Mouse (Mus musculus) intestine, embryonic 15.5 days (tissue): ENCODE results near the gene Ctdspl. TPM values are rescaled to one million over a fixed set of nuclear protein-coding genes. Genes with fewer than 3 reads are reported as not detected.

Source experiments
- ATAC-seq: fragments of 200-750 bp; cut with Nextera tagmentation; 2 replicates; pipeline ENCODE4 v1.8.0; 2017; ENCODE audit warnings: moderate TSS enrichment, moderate library complexity
- H3K27ac ChIP-seq: fragments of 300-500 bp; sonication (generic); 2 replicates; pipeline ENCODE4 v1.5.1; 2015; ENCODE audit warnings: mild to moderate bottlenecking, inconsistent platforms
- H3K27me3 ChIP-seq: fragments of 300-500 bp; sonication (generic); replicated peaks from 2 replicates; pipeline ENCODE4 v1.6.1; 2015; ENCODE audit warnings: inconsistent platforms
- H3K36me3 ChIP-seq: fragments of 300-500 bp; sonication (generic); 2 replicates; pipeline ENCODE4 v1.6.1; 2015; ENCODE audit warnings: inconsistent platforms
- H3K4me1 ChIP-seq: fragments of 300-500 bp; sonication (generic); replicated peaks from 2 replicates; pipeline ENCODE4 v1.6.1; 2015; ENCODE audit warnings: inconsistent platforms
- H3K4me2 ChIP-seq: fragments of 300-500 bp; sonication (generic); replicated peaks from 2 replicates; pipeline ENCODE4 v1.6.1; 2015; ENCODE audit warnings: mild to moderate bottlenecking, inconsistent platforms
- H3K4me3 ChIP-seq: fragments of 300-500 bp; sonication (generic); replicated peaks from 2 replicates; pipeline ENCODE4 v1.5.1; 2015; ENCODE audit warnings: inconsistent platforms
- H3K9ac ChIP-seq: fragments of 300-500 bp; sonication (generic); 2 replicates; pipeline ENCODE4 v1.6.1; 2015; ENCODE audit warnings: inconsistent platforms
- H3K9me3 ChIP-seq: fragments of 300-500 bp; sonication (generic); 2 replicates; pipeline ENCODE4 v1.6.1; 2016; ENCODE audit warnings: inconsistent platforms
- whole genome bisulfite sequencing: fragments of 180-500 bp; shearing (Covaris S2); methylation state at CpG from one replicate; pipeline ENCODE4 v1.1.7; 2015; 5-methylcytosine and 5-hydroxymethylcytosine counted together
- polyA plus RNA-seq: library from polyadenylated mRNA; unstranded; fragments of >200 nt; fragmentation: Nextera tagmentation; extraction: Ambion mirVana; gene quantifications from 2 replicates; pipeline ENCODE4 v1.2.1, GENCODE M21; 2015

Gene Ctdspl
- polyA plus RNA-seq, 1 experiment from 2014 or later = 16.9 TPM

DNA sequence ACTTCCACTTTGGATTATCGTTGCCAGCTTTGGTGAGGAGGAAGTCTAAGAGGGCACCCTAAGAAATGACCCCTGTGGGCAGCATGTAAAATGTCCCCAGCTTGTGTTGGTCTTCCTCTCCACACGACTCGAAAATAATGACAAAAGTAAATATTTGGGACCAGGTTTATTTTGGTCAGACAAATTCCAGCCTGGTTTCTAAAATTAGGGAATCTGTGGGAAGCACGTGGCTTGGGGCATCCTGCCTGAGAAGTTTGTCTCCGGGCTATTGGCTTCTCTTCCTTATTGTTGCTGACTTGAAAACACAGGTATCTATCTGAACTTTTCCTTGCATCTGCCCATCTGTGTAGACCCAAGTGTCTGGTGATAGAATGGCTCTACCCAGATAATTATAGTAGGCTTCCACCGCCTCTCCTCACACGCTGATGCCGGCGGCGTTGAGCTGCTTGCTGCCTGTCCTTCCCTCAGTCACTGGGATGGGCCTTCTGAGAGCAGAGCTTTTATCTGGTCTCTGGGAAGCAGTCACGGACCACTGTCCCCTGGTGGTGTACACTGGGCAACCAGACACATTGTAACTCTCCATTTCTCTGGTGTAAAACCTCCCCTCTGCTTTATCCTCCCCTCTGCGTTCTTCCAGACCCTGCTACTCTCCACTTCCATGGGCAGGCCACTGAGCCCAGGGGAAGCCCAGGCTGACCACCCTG lies 68.4 kb downstream of the Ctdspl start:
- H3K9ac ChIP-seq = no peak overlapping the region
- H3K4me2 ChIP-seq = no peak overlapping the region
- H3K4me3 ChIP-seq = no peak overlapping the region
- H3K27me3 ChIP-seq = no peaks in the 10 kb centered on the region
- 61% methylated on average over 12 of the region's 12 CpGs for WGBS
- no peak for ATAC-seq
- no peaks in the 10 kb centered on the region for H3K36me3 ChIP-seq
- H3K9me3 ChIP-seq = no peaks in the 10 kb centered on the region
- peak overlapping the region; percentile 18; the same call in 1 of the 2 replicates for H3K27ac ChIP-seq
- H3K4me1 ChIP-seq = peaks cover 16% of the 10 kb centered on the region

DNA sequence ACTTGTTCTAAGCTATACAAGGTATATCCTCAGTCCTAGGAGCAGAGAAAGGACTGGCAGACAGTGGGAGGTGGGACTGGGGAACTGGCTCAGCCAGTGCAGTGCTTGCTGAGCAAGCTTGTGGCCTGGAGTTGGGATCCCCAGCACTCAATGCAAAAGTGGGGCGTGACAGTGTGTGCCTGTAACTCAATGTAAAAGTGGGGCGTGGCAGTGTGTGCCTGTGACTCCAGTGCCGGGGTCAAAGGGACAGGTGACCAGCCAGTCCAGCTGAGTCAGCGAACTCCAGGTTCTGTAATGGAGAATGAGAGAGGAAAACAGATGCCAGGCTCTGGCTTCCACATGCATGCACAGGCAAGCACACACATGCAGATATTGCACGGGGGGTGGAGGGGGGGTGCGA lies 69.3 kb downstream of the Ctdspl start:
- Histone ChIP-seq H3K4me2 (no peak overlapping the region), H3K9me3 (no peaks in the 10 kb centered on the region), H3K4me3 (no peak overlapping the region), H3K4me1 (peaks cover 16% of the 10 kb centered on the region), H3K9ac (no peak overlapping the region), H3K27ac (peak overlapping the region; percentile 18; the same call in 1 of the 2 replicates), H3K36me3 (no peaks in the 10 kb centered on the region), H3K27me3 (no peaks in the 10 kb centered on the region)
- 74% methylated on average over 6 of the region's 6 CpGs for WGBS
- peak; percentile 80 for ATAC-seq

DNA sequence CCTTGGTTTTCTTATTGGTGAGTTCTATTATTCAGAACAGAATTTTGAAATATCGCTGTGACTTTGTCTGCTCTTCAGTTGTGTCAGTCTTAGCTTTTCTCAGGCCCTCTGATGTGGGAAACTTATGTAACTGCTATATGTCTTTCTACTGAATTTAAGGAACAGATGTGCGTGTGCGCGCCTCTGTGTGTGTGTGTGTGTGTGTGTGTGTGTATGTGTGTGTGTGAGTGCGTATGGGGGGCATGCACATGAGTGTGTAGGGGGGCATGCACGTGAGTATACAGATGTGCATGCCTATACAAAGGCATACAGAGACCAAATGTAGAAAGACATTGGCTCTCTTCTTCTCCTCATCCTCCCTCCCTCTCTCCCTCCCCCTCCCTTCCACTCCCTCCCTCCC lies 71.0 kb downstream of the Ctdspl start:
- no peaks in the 10 kb centered on the region for H3K36me3 ChIP-seq
- no peak overlapping the region for H3K4me3 ChIP-seq
- peaks cover 29% of the 10 kb centered on the region for H3K4me1 ChIP-seq
- no peak for ATAC-seq
- no peak overlapping the region for H3K4me2 ChIP-seq
- H3K9me3 ChIP-seq = no peaks in the 10 kb centered on the region
- no peak overlapping the region for H3K27ac ChIP-seq
- no peak overlapping the region for H3K9ac ChIP-seq
- H3K27me3 ChIP-seq = no peaks in the 10 kb centered on the region
- WGBS = 94% methylated on average over 6 of the region's 6 CpGs

GRCm38 (mm10) chr9:119000196-119000595 lies 73.9 kb downstream of the Ctdspl start:
- H3K9me3 ChIP-seq = no peaks in the 10 kb centered on the region
- H3K4me1 ChIP-seq = peaks cover 29% of the 10 kb centered on the region

GRCm38 (mm10) chr9:119002267-119002666 lies 76.0 kb downstream of the Ctdspl start:
- WGBS = 24% methylated on average over 17 of the region's 17 CpGs
- Histone ChIP-seq H3K4me3 (no peak overlapping the region), H3K36me3 (no peaks in the 10 kb centered on the region), H3K4me2 (peak overlapping the region; percentile 22), H3K9me3 (no peaks in the 10 kb centered on the region), H3K9ac (0 out of 2 replicates have a peak overlapping the region, but pooled peaks have one; percentile 4), H3K4me1 (peaks cover 24% of the 10 kb centered on the region), H3K27me3 (no peaks in the 10 kb centered on the region), H3K27ac (peak overlapping the region; percentile 49; the same call in 1 of the 2 replicates)
- peak; percentile 52; the same call in 1 of the 2 replicates for ATAC-seq

More at GRCm38 (mm10) chr9:119000196-119000595, 73.9 kb downstream of the Ctdspl start:
- Histone ChIP-seq H3K9ac (no peak overlapping the region), H3K4me3 (no peak overlapping the region), H3K4me2 (no peak overlapping the region), H3K27ac (no peak overlapping the region), H3K36me3 (no peaks in the 10 kb centered on the region), H3K27me3 (no peaks in the 10 kb centered on the region)
- ATAC-seq = no peak
- WGBS = 35% methylated on average over 6 of the region's 6 CpGs

DNA sequence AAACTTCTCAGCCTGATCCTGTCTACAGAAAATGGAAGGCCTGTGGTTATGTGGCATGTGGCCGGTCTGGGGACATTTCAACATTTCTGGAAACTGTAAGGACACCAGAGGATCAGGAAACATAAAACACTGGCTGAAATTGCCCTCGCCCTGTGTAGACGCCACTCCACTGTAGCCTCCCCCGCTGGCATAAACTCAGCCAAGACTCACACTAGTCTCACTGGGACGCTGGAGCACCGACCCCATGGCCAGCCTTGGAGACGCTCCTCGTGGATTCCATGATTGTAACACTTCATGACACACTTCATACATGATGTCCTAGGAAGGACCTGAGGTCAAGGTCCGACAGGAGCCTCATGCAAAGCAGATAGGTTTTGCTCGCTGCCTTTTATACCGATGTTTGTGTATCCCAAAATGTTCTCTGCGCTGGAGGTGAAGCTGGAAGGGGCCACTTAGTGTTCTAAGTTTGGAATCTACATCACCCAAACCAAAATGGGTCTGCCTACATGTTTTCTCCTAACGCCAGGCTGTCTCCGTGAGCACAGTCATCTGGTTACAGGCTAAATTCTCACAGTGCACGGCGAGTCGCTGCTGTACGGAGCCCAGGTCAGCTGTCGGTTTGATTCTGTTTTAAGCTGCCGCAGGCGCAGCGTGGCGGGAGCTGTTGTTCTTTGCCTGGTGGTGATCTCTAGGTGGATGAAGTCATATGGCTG lies 77.9 kb downstream of the Ctdspl start:
- H3K4me3 ChIP-seq = no peak overlapping the region
- no peak overlapping the region for H3K4me2 ChIP-seq
- no peaks in the 10 kb centered on the region for H3K9me3 ChIP-seq
- H3K9ac ChIP-seq = no peak overlapping the region
- peaks cover 31% of the 10 kb centered on the region for H3K4me1 ChIP-seq
- H3K36me3 ChIP-seq = no peaks in the 10 kb centered on the region
- H3K27ac ChIP-seq = no peak overlapping the region
- no peaks in the 10 kb centered on the region for H3K27me3 ChIP-seq
- WGBS = 81% methylated on average over 23 of the region's 23 CpGs
- no peak for ATAC-seq

DNA sequence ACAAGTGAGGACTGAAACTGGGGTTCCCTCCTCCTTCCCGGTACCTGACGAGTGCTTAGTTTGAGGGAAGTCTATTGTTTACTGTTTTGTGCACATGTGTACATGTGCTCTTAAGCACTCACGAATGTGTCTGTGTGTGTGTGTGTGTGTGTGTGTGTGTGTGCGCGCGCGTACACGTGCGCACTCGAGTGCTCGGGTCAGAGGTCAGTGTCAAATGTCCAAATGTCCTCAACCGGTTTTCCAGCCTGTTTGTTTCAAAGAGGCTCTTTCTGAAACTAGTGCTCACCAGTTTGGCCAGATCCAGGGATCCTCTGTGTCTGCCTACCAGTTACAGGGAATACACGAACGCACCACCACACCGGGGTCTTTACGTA lies 78.4 kb downstream of the Ctdspl start:
- H3K9me3 ChIP-seq = no peaks in the 10 kb centered on the region
- H3K4me2 ChIP-seq = no peak overlapping the region
- no peaks in the 10 kb centered on the region for H3K36me3 ChIP-seq
- H3K27ac ChIP-seq = no peak overlapping the region
- no peak overlapping the region for H3K9ac ChIP-seq
- H3K27me3 ChIP-seq = no peaks in the 10 kb centered on the region
- 79% methylated on average over 16 of the region's 16 CpGs for WGBS
- H3K4me3 ChIP-seq = no peak overlapping the region
- peaks cover 31% of the 10 kb centered on the region for H3K4me1 ChIP-seq
- no peak for ATAC-seq

DNA sequence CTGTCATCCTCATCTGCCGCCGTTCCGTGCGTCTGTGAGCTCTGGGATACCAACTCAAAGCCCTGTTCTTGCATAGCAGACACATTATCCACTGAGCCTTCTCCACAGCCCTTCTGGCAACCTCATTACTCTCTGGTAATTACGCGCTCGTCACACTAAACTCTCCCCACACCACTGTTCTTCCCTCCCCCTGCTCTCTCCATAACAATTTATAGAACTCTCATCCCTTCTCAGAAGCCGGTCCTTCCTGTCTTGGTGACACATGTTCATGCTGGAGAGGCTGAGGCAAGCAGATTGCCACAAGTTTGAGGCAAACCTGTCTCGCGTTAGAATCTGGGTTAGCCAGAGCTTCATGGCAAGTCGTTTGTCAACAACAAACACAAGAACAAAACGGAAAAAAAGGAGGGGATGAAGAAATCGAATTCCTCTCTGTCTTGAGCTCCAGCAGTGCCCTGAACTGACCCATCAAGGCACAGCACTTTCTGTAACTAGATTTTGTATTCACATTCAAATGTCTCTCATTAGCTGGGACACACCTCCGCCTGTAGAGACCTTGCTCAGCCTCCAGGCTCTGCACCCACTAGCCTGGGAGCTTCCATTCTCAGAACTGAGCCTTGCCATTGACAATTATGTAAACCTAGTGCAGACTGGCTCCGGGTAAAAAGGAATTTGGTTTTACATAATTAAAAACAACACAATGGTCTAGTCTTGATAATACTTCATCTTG lies 79.2 kb downstream of the Ctdspl start:
- Histone ChIP-seq H3K4me2 (no peak overlapping the region), H3K27me3 (no peaks in the 10 kb centered on the region), H3K4me1 (peaks cover 38% of the 10 kb centered on the region), H3K9ac (no peak overlapping the region), H3K9me3 (no peaks in the 10 kb centered on the region), H3K36me3 (no peaks in the 10 kb centered on the region), H3K4me3 (no peak overlapping the region), H3K27ac (no peak overlapping the region)
- no peak for ATAC-seq
- WGBS = 74% methylated on average over 15 of the region's 15 CpGs

- H3K4me1 ChIP-seq = peaks cover 30% of the 10 kb centered on the region
- whole genome bisulfite sequencing = 47% methylated on average over 10 of the region's 10 CpGs
- H3K27ac ChIP-seq = 0 out of 2 replicates have a peak overlapping the region, but pooled peaks have one; percentile 24
Measured at GRCm38 (mm10) chr9:119007266-119007665, 81.0 kb downstream of the Ctdspl start.

GRCm38 (mm10) chr9:119008871-119009270 lies 82.6 kb downstream of the Ctdspl start:
- ATAC-seq = no peak
- 66% methylated on average over 7 of the region's 7 CpGs for WGBS
- H3K27ac ChIP-seq = no peak overlapping the region
- H3K4me3 ChIP-seq = no peak overlapping the region
- no peak overlapping the region for H3K4me2 ChIP-seq
- no peaks in the 10 kb centered on the region for H3K9me3 ChIP-seq
- H3K9ac ChIP-seq = no peak overlapping the region
- H3K4me1 ChIP-seq = peaks cover 27% of the 10 kb centered on the region
- H3K36me3 ChIP-seq = peaks cover 6% of the 10 kb centered on the region; the same call in 1 of the 2 replicates
- H3K27me3 ChIP-seq = no peaks in the 10 kb centered on the region

More at GRCm38 (mm10) chr9:119007266-119007665, 81.0 kb downstream of the Ctdspl start:
- Histone ChIP-seq H3K4me2 (no peak overlapping the region), H3K9ac (no peak overlapping the region), H3K9me3 (no peaks in the 10 kb centered on the region), H3K27me3 (no peaks in the 10 kb centered on the region), H3K4me3 (no peak overlapping the region), H3K36me3 (peaks cover 3% of the 10 kb centered on the region; the same call in 1 of the 2 replicates)
- ATAC-seq = no peak

DNA sequence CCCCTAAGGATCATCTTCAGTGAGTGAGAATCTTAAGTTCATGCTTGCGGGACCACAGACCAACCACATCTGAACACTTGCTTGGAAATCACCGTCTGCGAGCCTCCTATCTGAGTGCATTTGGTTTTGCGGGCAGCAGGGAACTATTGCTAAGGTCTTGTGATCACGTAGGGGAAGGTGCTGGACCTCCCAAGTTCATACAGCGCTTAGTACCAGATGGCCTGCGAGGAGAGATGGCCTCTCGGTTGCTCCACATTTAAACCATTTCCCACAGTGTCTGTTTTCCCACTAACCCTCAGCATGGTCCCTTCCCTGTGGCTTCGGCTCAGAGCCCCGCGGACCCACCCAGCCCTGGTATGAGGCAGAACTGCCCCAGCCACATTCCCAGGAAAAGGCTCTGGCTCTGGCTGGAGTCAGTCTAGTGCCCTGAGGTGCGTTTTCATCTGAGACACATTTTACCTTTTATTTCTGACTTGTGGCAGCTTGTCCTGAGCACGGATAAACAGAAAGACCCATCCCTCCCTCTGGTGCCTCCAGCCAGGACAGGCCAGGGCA lies 84.0 kb downstream of the Ctdspl start:
- 72% methylated on average over 13 of the region's 13 CpGs for WGBS
- ATAC-seq = peak; percentile 81

More for the DNA sequence above, 84.0 kb downstream of the Ctdspl start:
- Histone ChIP-seq H3K36me3 (peaks cover 11% of the 10 kb centered on the region; the same call in 1 of the 2 replicates), H3K4me2 (0 out of 2 replicates have a peak overlapping the region, but pooled peaks have one; percentile 0), H3K4me3 (no peak overlapping the region), H3K27me3 (no peaks in the 10 kb centered on the region), H3K9me3 (no peaks in the 10 kb centered on the region), H3K4me1 (peaks cover 23% of the 10 kb centered on the region), H3K9ac (no peak overlapping the region), H3K27ac (peak overlapping the region; percentile 14; the same call in 1 of the 2 replicates)
